Mouse (Mus musculus) embryonic facial prominence, embryonic 15.5 days (tissue): ENCODE measurements around the gene Slc6a17. TPM values are rescaled to one million over a fixed set of nuclear protein-coding genes. Genes with fewer than 3 reads are reported as not detected.
A peak's percentile ranks its signal among the peaks of the same experiment; 100 is the strongest.

Source experiments
- ATAC-seq: fragments of 200-750 bp; cut with Nextera tagmentation; 2 replicates; pipeline ENCODE4 v1.8.0; 2017; ENCODE audit warnings: low read depth, moderate TSS enrichment; ENCODE audit not compliant: insufficient number of reproducible peaks, low FRiP score, low TSS enrichment
- H3K27ac ChIP-seq: fragments of 300-500 bp; sonication (generic); replicated peaks from 2 replicates; pipeline ENCODE4 v1.5.1; 2015; ENCODE audit warnings: mild to moderate bottlenecking, inconsistent platforms
- H3K27me3 ChIP-seq: fragments of 300-500 bp; sonication (generic); 2 replicates; pipeline ENCODE4 v1.6.1; 2015; ENCODE audit warnings: inconsistent platforms
- H3K36me3 ChIP-seq: fragments of 300-500 bp; sonication (generic); 2 replicates; pipeline ENCODE4 v1.6.1; 2015; ENCODE audit warnings: mild to moderate bottlenecking, inconsistent platforms
- H3K4me1 ChIP-seq: fragments of 300-500 bp; sonication (generic); 2 replicates; pipeline ENCODE4 v1.6.1; 2015; ENCODE audit warnings: inconsistent platforms
- H3K4me2 ChIP-seq: fragments of 300-500 bp; sonication (generic); replicated peaks from 2 replicates; pipeline ENCODE4 v1.6.1; 2015; ENCODE audit warnings: mild to moderate bottlenecking, inconsistent platforms
- H3K4me3 ChIP-seq: fragments of 300-500 bp; sonication (generic); replicated peaks from 2 replicates; pipeline ENCODE4 v1.5.1; 2015; ENCODE audit warnings: mild to moderate bottlenecking, inconsistent platforms
- H3K9ac ChIP-seq: fragments of 300-500 bp; sonication (generic); 2 replicates; pipeline ENCODE4 v1.6.1; 2015; ENCODE audit warnings: inconsistent platforms
- H3K9me3 ChIP-seq: fragments of 300-500 bp; sonication (generic); replicated peaks from 2 replicates; pipeline ENCODE4 v1.6.1; 2016; ENCODE audit warnings: inconsistent platforms
- WGBS: fragments of 180-500 bp; shearing (Covaris S2); methylation state at CpG from one replicate; pipeline ENCODE4 v1.1.7; 2015; 5-methylcytosine and 5-hydroxymethylcytosine counted together
- polyA plus RNA-seq: library from polyadenylated mRNA; unstranded; fragments of >200 nt; fragmentation: Nextera tagmentation; extraction: Ambion mirVana; gene quantifications from 2 replicates; pipeline ENCODE4 v1.2.1, GENCODE M21; 2015

Slc6a17 gene
- polyA plus RNA-seq, 1 experiment from 2014 or later = 6.7 TPM

DNA sequence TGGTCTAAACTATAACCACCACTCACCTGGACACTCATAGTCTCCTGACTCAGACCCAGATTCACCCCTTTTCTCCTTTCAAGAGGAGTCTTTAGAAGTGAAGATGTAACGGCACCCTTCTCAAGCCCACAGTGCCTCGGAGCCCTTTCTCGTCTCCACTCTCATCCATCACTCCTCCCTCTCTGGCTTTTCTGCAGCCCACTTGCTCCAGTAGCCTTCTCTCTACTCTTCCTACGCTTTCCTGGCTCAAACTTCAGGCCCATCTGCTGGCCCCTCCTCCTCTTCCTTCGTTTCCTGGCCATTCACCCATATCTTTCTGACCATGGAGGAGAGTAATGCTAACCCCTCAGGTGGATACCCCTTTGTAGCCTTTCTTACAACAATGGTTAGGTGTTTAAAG lies 3.1 kb upstream of the Slc6a17 start:
- H3K27me3 ChIP-seq = peaks cover 17% of the 10 kb centered on the region
- H3K4me2 ChIP-seq = no peak overlapping the region
- H3K9ac ChIP-seq = no peak overlapping the region
- no peak overlapping the region for H3K27ac ChIP-seq
- no peak for ATAC-seq
- H3K4me3 ChIP-seq = no peak overlapping the region
- H3K36me3 ChIP-seq = no peaks in the 10 kb centered on the region
- H3K9me3 ChIP-seq = no peaks in the 10 kb centered on the region
- 81% methylated on average over 5 of the region's 5 CpGs for WGBS
- H3K4me1 ChIP-seq = peaks cover 20% of the 10 kb centered on the region

DNA sequence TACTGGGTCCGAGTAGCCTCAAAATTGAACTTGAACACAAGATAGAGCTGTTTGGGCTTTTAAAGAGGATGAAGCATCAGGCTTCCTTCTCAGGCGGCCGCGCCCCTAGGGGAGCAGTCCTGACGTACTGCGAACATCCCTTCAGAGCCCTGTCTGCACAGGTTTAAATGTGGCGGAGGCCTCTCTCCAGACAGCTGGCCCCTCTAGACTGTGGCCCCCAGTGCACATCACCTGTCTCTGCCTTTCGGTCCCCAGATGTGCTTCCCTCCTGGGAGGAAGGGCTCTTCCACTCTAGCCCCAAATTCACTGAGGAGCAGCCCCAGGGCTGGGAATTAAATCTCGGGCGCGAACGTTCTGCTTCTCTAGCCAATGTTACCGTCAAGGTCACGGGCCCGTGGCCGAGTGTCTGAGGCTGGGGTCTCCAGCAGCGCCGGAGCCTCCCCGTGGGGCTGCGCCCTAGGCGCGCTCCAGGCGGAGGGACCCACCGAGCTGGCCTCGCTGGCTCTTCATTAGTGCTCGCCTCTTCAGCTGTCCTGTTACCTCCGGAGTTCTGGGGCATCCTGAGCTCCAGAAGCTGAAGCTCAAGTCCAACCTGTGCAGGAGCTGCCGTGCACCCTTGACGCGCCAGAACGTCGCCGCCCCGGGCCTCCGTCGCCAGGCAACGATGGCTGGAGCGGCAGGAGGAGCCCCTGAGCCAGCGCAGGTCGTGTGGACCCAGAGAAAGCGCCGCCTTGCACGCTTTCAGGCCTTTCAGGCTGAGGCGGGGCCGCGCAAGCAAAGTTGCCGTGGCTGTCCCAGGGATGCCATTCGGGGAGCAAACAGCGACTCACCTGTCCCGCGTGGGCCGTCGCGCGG lies 815 bp downstream of the Slc6a17 start:
- Histone ChIP-seq H3K4me3 (peak overlapping the region; percentile 52), H3K9me3 (no peaks in the 10 kb centered on the region), H3K27me3 (peaks cover 17% of the 10 kb centered on the region), H3K36me3 (no peaks in the 10 kb centered on the region), H3K4me2 (peak overlapping the region; percentile 86), H3K9ac (peak overlapping the region; percentile 49), H3K4me1 (peaks cover 20% of the 10 kb centered on the region), H3K27ac (no peak overlapping the region)
- ATAC-seq = peak; percentile 82
- WGBS = 6% methylated on average over 55 of the region's 55 CpGs

DNA sequence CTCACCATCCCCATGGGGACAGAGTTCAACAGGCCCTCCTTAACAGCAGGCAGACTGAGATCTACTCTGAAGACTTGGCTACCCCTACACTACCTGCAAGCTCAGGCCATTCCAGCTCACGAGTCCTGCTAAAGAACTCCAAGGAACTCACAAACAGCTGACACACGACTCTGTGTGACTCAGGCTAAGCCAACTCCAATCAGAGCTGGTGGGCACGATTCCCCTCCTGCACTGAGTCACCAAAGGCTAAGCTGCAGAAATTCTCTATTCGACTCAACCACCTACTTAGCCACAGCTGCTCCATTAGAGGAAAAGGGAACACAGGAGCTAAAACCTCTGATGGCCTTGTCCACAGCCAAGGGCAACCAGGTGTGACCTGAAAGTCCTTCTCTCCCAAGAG lies 1.8 kb downstream of the Slc6a17 start:
- ATAC-seq = no peak
- no peaks in the 10 kb centered on the region for H3K9me3 ChIP-seq
- 67% methylated on average over 4 of the region's 4 CpGs for WGBS
- no peak overlapping the region for H3K4me3 ChIP-seq
- H3K36me3 ChIP-seq = no peaks in the 10 kb centered on the region
- H3K27ac ChIP-seq = no peak overlapping the region
- peaks cover 20% of the 10 kb centered on the region for H3K4me1 ChIP-seq
- H3K9ac ChIP-seq = no peak overlapping the region
- H3K4me2 ChIP-seq = no peak overlapping the region
- H3K27me3 ChIP-seq = peaks cover 17% of the 10 kb centered on the region

GRCm38 (mm10) chr3:107511416-107511815 lies 6.4 kb downstream of the Slc6a17 start:
- H3K4me1 ChIP-seq = peaks cover 14% of the 10 kb centered on the region
- no peaks in the 10 kb centered on the region for H3K9me3 ChIP-seq
- no peaks in the 10 kb centered on the region for H3K27me3 ChIP-seq
- no peaks in the 10 kb centered on the region for H3K36me3 ChIP-seq
- 47% methylated on average over 3 of the region's 3 CpGs for WGBS
- ATAC-seq = no peak
- H3K9ac ChIP-seq = no peak overlapping the region
- no peak overlapping the region for H3K4me2 ChIP-seq
- no peak overlapping the region for H3K4me3 ChIP-seq
- H3K27ac ChIP-seq = no peak overlapping the region

DNA sequence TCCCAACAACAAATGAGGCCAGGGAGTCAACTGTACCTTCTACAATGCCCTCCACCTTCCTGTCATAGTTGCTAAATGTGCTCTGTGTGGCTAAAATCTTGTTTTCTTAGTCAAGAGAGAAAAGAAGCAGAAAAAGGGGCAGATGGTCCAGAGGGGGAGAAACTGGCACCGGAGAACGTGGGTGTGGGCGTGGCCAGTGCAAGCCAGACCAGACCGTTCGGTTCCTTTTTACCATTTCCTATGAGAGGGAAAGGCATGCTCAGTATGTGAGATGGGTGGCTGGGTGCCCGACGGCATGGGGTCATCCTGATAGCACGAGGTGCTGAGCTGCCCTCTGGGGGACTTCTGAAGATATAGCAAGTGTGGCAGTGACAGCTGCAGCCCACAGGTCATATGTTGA lies 9.1 kb downstream of the Slc6a17 start:
- H3K4me3 ChIP-seq = no peak overlapping the region
- no peak overlapping the region for H3K9ac ChIP-seq
- H3K27me3 ChIP-seq = no peaks in the 10 kb centered on the region
- no peak overlapping the region for H3K4me2 ChIP-seq
- no peaks in the 10 kb centered on the region for H3K36me3 ChIP-seq
- no peak overlapping the region for H3K27ac ChIP-seq
- no peak for ATAC-seq
- no peaks in the 10 kb centered on the region for H3K9me3 ChIP-seq
- H3K4me1 ChIP-seq = peaks cover 24% of the 10 kb centered on the region
- WGBS = 45% methylated on average over 8 of the region's 8 CpGs

- Histone ChIP-seq H3K9me3 (no peaks in the 10 kb centered on the region), H3K27ac (peak overlapping the region; percentile 45)
- no peak for ATAC-seq
Measured at GRCm38 (mm10) chr3:107507966-107508365, 9.9 kb downstream of the Slc6a17 start.

GRCm38 (mm10) chr3:107506531-107506930 lies 11.3 kb downstream of the Slc6a17 start:
- no peak overlapping the region for H3K4me2 ChIP-seq
- no peak for ATAC-seq
- no peaks in the 10 kb centered on the region for H3K9me3 ChIP-seq
- no peak overlapping the region for H3K4me3 ChIP-seq
- H3K4me1 ChIP-seq = peaks cover 24% of the 10 kb centered on the region
- no peaks in the 10 kb centered on the region for H3K27me3 ChIP-seq
- H3K27ac ChIP-seq = no peak overlapping the region
- WGBS = 78% methylated on average over 4 of the region's 4 CpGs
- H3K36me3 ChIP-seq = no peaks in the 10 kb centered on the region
- H3K9ac ChIP-seq = no peak overlapping the region

More at GRCm38 (mm10) chr3:107507966-107508365, 9.9 kb downstream of the Slc6a17 start:
- Histone ChIP-seq H3K4me1 (peaks cover 24% of the 10 kb centered on the region), H3K27me3 (no peaks in the 10 kb centered on the region), H3K36me3 (no peaks in the 10 kb centered on the region), H3K4me3 (no peak overlapping the region), H3K9ac (no peak overlapping the region), H3K4me2 (no peak overlapping the region)
- 40% methylated on average over 9 of the region's 9 CpGs for WGBS

GRCm38 (mm10) chr3:107505464-107506367 lies 12.1 kb downstream of the Slc6a17 start:
- H3K9ac ChIP-seq = no peak overlapping the region
- no peak for ATAC-seq
- no peaks in the 10 kb centered on the region for H3K27me3 ChIP-seq
- H3K4me2 ChIP-seq = no peak overlapping the region
- 50% methylated on average over 4 of the region's 4 CpGs for WGBS
- no peak overlapping the region for H3K27ac ChIP-seq
- no peaks in the 10 kb centered on the region for H3K9me3 ChIP-seq
- no peaks in the 10 kb centered on the region for H3K36me3 ChIP-seq
- H3K4me3 ChIP-seq = no peak overlapping the region
- H3K4me1 ChIP-seq = peaks cover 27% of the 10 kb centered on the region

GRCm38 (mm10) chr3:107504542-107504941 lies 13.3 kb downstream of the Slc6a17 start:
- Histone ChIP-seq H3K27ac (no peak overlapping the region), H3K9ac (no peak overlapping the region), H3K27me3 (no peaks in the 10 kb centered on the region), H3K4me1 (peaks cover 27% of the 10 kb centered on the region), H3K4me3 (no peak overlapping the region), H3K9me3 (no peaks in the 10 kb centered on the region), H3K4me2 (no peak overlapping the region), H3K36me3 (peaks cover 8% of the 10 kb centered on the region; the same call in 1 of the 2 replicates)
- WGBS = 69% methylated on average over 1 of the region's 1 CpGs
- no peak for ATAC-seq

- ATAC-seq = no peak
- no peaks in the 10 kb centered on the region for H3K27me3 ChIP-seq
- H3K9ac ChIP-seq = no peak overlapping the region
- peaks cover 25% of the 10 kb centered on the region for H3K4me1 ChIP-seq
- H3K4me2 ChIP-seq = no peak overlapping the region
- 64% methylated on average over 2 of the region's 2 CpGs for WGBS
- no peaks in the 10 kb centered on the region for H3K9me3 ChIP-seq
- no peak overlapping the region for H3K27ac ChIP-seq
- H3K36me3 ChIP-seq = peaks cover 8% of the 10 kb centered on the region; the same call in 1 of the 2 replicates
- H3K4me3 ChIP-seq = no peak overlapping the region
Measured at GRCm38 (mm10) chr3:107503716-107504115, 14.1 kb downstream of the Slc6a17 start.

DNA sequence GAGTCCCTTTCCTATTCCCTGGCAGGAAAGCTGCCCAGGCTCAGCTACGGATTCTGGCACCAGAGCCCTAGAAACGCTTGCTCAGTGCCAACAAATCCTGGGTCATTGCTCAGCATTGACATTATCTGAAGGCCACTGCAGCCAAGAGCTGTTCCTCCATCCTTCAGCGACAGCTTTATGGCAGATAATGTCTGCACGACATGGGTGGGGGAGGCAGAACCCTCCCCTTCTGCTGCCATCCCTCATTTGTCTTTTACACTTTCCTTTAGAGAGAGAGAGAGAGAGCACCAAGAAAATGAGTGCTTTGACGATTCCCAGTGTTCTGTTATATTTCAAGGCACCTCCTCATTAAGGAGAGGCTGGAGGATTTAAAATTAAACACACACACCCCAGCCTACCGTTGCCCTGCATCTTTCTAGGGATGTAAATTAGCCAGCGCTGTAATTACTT lies 16.1 kb downstream of the Slc6a17 start:
- no peaks in the 10 kb centered on the region for H3K9me3 ChIP-seq
- H3K27ac ChIP-seq = no peak overlapping the region
- peaks cover 8% of the 10 kb centered on the region; the same call in 1 of the 2 replicates for H3K36me3 ChIP-seq
- no peak overlapping the region for H3K4me3 ChIP-seq
- peaks cover 14% of the 10 kb centered on the region for H3K4me1 ChIP-seq
- no peak overlapping the region for H3K4me2 ChIP-seq
- H3K27me3 ChIP-seq = no peaks in the 10 kb centered on the region
- 52% methylated on average over 7 of the region's 7 CpGs for WGBS
- H3K9ac ChIP-seq = no peak overlapping the region
- ATAC-seq = no peak
